Mouse (Mus musculus) fibroblast of lung, adult 2 months (primary cell): ENCODE measurements around the gene Stxbp4.
A peak's percentile ranks its signal among the peaks of the same experiment; 100 is the strongest.

Source experiments
- DNase-seq: peaks from one replicate; pipeline ENCODE4 v3.0.0-alpha.2; 2011; ENCODE audit warnings: low read depth

Stxbp4 gene

GRCm38 (mm10) chr11:90637440-90638311 lies at the start of gene Stxbp4, which contains the start of gene Cox11:
Gene Stxbp4, minus strand, starts transcription at chr11:90638084.
Gene Cox11, plus strand, starts transcription at chr11:90638173.
- DNase-seq = peak; percentile 89

DNA sequence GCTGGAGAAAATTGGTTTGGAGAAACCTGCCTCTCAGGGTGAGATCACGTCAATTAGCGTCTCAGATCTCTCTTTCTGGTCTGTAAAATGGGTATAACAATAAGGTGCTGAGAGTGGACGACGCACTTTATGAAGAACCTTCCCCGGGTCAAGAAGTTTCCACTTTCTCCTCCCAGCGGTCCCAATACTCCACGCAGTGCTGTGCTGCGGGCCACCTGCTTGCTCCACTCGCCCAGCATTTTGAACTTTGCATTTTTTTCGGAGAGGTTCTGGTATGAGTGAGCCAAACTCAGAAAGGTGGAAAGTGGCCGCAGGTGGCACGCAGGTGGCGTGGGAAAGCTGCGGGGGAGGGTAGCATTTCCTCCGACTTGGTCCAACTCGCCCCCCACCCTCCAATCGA lies 49.2 kb upstream of the Stxbp4 start:
- no peak for DNase-seq

GRCm38 (mm10) chr11:90686287-90687025 lies 48.6 kb upstream of the Stxbp4 start:
- DNase-seq = no peak

- no peak for DNase-seq
Measured at GRCm38 (mm10) chr11:90685196-90685595, 47.3 kb upstream of the Stxbp4 start.

DNA sequence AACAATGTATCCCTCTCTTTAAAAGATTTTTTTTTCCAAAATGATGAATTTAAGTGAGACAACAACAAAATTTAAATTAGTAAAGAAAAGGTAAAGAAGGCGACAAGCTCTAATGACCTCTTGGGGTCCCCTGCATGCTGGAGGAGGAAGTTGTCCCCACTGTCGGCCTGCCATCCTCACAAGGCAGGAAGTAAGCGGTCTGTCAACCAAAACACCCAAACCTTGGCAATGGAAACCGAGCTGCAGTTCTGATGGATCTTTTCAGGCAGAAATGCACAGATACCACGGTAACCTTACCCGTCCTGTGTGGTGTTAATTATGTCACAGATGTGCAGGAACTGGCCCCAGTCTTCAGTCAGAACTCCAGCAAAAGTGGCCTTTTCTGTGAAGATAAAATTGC lies 46.9 kb upstream of the Stxbp4 start:
- no peak for DNase-seq

GRCm38 (mm10) chr11:90681171-90681570 lies 43.3 kb upstream of the Stxbp4 start:
- no peak for DNase-seq

GRCm38 (mm10) chr11:90678582-90678981 lies 40.7 kb upstream of the Stxbp4 start:
- DNase-seq = no peak

DNA sequence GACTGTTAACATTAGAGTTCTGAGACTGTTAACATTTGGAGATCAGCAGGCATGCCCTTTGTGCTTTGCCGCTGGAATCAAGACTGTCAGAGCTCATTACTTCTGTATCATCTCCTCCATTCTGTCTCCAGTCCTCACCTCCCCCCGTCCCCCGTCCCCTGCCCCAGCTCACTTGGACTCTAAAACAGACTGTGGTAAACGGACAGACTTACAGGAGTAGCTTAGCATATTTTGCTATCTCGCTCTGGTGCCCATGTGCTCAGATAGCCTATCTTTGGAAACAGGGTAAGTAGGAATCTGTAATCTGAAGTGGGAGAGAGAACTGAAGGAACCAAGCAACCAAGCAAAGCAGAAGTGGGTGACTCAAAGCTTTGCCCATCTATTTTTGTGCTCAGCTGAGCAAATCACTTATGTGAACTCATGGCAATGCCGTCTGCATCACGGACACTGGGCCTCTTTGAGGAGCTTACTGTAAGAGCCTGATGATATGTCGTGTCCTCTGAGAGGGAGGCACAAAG lies 39.9 kb upstream of the Stxbp4 start:
- DNase-seq = no peak

DNA sequence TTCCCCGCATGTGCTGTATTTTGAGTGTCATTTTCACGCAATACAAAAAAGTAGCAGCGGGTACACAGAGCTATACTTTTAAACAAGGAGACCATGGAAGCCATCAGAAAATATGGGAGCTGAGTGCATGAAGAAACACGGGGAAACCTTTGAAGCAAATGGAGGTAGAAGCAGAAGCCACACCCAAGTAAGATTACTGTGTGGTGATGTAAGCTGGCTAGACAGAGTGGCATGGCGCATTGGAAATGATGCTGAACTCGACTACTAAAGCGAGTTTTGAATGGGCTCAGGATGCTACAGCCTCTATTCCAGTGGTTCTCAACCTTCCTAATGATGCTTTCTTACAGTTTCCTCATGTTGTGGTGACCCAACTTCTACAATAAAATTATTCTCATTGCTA lies 39.1 kb upstream of the Stxbp4 start:
- DNase-seq = no peak

- no peak for DNase-seq
Measured at GRCm38 (mm10) chr11:90675479-90676110, 37.7 kb upstream of the Stxbp4 start.

DNA sequence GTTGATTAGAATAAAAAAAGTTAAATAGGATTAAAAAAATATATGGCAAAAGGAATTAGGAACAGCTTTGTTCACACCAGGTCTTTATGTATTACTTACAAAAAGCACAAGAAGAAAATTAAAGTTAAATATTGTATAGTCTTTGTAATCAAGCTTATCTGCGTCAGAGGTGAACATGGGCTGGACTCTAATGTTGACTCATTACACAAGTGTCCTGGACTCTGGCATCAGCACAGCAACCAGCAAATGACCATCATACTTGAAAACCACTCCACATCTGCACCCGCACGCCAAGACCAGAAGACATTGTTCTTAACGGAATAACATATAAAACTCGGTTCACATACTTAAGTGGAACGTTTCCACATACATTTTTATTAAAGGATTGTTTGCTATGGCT lies 29.4 kb upstream of the Stxbp4 start:
- no peak for DNase-seq

- no peak for DNase-seq
Measured at GRCm38 (mm10) chr11:90666916-90667315, 29.0 kb upstream of the Stxbp4 start.

- no peak for DNase-seq
Measured at GRCm38 (mm10) chr11:90666144-90666757, 28.4 kb upstream of the Stxbp4 start.

DNA sequence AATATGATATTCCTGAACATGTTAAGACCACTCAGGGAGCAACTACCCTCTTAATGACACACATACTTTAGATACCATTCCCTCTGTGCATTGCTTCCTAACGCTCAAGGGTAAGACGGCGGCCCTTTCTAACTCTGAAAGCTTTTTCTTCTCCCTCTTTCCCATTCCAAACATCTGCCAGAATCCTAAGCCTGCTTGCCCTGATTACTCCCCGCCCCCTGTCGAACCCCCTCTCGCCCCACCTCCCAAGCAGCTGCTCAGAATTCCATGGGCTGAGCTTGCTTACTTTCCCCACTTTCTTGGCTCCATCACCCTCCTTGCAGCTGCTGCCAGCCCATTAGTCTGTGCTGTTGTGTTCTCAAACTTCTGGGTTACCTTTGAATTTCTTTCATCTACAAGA lies 27.3 kb upstream of the Stxbp4 start:
- no peak for DNase-seq

DNA sequence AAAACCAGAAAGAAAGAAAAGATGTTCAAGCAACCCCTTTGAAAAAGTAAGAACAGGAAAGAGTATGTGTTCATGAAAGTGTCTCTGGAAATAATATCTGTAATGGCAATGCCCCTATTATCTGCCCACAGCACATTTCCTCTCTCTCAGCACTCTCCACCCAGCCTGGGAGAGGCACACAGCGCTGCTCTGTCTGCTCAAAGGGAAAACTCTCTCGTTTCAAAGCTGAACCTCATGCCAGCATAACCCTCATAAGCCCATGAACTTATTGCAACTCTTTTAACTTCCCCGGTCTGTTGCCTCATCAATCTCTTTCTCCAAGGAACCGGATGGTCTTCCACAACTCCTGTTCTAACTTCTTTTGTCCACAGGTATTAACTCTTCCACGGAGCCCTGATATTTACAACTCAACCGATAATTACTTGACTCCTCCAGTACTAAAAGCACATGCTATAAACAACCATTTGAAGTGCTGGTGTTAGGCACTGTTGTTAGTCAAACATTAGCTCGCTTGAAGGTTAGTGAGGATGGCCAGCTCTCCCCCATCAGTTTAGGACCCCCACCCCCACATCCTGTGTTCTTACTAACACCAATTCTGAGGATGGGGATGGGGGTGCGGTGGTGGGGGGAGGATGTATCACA lies 26.6 kb upstream of the Stxbp4 start:
- no peak for DNase-seq

GRCm38 (mm10) chr11:90663618-90664297 lies 25.9 kb upstream of the Stxbp4 start:
- no peak for DNase-seq

- no peak for DNase-seq
Measured at GRCm38 (mm10) chr11:90663052-90663451, 25.2 kb upstream of the Stxbp4 start.

- DNase-seq = peak; percentile 82
Measured at GRCm38 (mm10) chr11:90660662-90661061, 22.8 kb upstream of the Stxbp4 start.

GRCm38 (mm10) chr11:90657527-90657926 lies 19.6 kb upstream of the Stxbp4 start:
- no peak for DNase-seq

DNA sequence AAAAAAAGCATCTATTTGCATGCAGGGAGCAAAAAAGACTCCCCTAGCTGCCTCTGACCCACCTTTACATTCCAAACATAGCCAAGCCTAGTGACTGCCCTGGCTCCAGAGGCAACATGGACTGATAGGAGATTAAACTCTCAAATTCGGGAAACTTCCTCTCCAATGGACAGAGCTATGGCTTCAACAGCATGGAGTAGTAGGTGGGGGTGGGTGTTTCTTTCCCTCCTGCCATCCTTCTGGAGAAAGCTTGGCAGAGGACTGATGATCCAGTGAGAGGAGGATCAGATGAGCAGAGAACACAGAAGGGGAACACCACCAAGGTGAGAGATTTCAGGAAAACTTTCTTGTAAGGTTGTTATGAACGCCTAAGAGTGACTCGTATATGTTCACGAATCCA lies 14.7 kb upstream of the Stxbp4 start:
- no peak for DNase-seq
